Mouse (Mus musculus): ENCODE data around the gene Tbc1d9b.
A peak's percentile ranks its signal among the peaks of the same experiment; 100 is the strongest.
"Not testable (repeated sequence)": the region's sequence is repeated elsewhere in the genome, so short reads cannot be mapped to it uniquely, and the experiment has no call there.

The Tbc1d9b gene

DNA sequence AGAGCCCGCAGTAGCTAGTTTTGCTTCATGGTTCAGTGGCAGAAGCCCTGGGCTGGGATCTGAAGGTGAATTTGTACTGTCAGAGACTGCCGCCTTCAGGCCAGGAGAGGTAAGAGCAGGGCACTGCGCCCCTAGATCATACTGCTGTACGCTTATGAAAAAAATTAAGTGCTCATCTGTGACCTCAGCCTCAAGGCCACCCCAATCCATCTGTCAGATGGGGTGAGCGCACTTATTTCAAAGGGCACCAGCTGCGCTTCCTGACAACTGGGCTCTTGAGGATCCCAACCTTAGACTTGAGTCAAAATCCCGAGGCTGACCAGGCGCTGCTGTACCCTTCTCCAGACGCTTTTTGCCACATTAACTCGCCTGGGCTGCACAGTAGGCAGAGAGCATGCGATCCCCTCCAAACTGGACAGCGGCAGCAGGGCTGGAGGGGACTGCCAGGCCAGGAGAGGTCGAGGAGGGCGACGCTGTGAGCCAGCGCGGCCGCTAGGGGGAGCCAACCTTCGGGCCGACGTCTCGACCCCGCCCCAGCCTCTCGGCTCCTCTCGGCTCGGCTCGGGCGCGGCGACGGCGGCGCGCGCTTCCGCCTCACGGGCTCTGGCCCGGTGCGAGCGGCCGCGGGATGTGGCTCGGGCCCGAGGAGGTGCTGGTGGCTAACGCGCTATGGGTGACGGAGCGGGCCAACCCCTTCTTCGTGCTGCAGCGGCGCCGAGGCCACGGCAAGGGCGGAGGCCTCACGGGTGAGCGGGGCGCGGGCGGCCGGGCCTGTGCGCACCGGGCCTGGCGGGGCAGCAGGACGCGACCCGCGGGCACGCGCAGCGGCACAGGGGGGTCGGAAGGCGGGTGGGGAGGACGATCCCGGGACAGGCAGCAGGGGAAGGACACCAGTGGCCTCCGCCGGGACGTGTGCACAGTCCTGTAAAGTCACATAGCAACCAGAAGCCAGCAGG is at the start of gene Tbc1d9b:
TSS of gene Tbc1d9b (plus strand) at position 586 of the 956 bp plus-strand sequence.
- DNase-seq (ENCODE audit: low spot score in 2 of 2): peak; percentile 79 to 86

DNA sequence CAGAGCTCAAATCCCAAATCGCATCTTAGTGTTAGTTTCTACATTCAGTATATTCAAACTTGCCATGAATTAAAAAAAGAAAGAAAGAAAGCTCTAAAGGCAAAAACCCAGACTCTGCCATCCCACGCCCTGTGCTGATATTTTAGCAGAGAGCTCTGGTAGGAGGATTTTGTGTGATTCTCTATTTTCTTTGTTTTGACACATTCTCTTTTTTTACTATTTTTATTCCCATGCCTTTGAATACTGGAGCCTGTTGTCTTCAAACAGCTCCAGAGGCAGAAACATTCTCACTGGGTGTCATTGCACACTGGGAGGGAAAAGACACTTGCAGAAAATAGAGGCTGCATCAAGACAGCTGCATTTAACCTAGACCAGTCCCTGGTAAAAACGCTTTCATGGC is 45.0 kb upstream of the Tbc1d9b start:
- DNase-seq (ENCODE audit: low spot score in 2 of 2): no peak

DNA sequence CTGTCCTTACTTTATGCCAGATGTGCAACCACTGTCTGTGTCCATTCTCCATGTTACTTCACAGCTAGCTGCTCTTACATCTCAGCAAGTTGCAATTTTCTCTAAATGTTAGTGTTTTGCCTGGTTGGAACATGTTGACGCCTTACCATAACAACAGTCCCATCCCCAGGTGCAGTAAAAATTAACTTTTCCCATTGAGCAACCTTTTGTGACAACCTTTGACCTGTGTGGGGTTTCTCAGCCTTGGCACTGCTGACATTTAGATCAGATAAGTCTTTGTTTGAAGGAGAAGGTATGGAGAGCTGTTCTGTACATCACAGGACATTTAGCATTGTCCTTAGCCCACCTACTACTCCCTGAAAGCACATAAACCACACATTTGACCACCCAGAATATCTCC is 41.4 kb upstream of the Tbc1d9b start:
- no peak for DNase-seq (ENCODE audit: low spot score in 2 of 2)

DNA sequence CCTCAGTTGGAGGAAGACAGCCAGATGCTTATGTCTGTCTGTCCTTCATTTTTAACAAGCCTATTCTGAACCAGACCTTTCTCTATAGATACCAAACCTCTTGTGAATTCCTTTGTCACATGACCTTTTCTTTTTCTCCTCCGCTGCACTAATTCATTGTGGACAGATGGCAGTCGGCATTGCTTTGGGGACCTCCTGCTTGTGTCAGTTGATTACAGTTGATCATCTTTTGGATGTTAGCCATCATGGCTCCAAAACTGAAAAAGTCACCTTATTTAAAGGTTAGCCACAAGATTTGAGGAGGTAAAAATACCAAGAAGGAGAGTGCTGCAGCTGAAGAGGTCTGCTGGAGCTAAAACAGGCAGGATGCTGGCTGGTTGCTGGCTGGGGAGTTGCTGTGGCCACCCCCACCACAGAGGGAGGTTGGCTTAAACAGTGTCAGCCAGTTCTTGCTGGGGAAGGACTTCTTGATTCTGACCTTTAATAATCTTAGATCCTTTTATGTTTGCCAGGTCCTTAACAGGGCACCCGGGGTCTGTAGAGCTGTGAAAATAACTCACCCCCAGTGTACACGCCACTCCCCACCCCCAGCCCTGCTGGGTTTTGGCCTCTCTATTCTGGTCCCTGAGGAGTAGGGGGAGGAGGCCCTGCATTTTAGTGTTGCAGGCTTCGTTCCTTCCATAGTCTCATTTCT is 40.1 kb upstream of the Tbc1d9b start:
- no peak for DNase-seq (ENCODE audit: low spot score in 2 of 2)

DNA sequence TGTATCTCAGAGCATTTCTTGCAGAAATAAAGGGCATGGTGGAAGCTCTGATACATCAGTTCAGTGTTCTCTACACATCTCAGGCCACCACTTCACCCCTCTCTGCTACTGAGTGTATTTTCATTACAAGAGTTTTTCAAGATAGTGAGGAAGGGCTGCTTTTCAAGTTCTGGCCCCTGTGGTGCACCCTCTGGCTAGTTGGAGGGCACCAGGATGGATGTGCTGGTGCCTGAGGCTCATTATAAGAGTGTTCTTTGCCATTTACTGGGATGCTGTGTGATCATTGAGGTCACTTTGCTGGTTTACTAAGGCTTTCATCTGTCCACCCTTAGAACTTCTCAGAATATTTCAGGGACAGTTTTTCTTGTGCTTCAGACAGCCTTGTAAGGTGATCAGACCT is 39.5 kb upstream of the Tbc1d9b start:
- no peak for DNase-seq (ENCODE audit: low spot score in 2 of 2)

DNA sequence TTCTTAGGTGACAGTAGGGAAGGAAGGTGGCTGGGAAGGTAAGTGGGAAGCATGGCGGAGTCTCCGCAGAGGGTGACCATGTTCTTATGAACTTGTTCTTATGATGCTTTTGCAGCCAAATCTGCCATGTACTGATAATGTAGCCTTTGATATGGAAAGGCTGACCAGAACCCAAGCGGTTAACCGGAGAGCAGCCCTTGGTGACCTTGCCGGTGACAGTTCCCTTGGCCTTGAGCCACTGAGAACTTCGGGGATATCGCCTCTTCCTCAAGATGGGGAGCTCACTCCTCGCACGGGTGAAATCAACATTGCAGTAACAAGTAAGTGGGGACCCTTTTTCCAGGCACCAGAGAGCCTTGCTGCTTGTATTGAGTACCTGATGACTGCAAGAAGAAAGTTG is 35.5 kb upstream of the Tbc1d9b start:
- DNase-seq (ENCODE audit: low spot score in 2 of 2): no peak

DNA sequence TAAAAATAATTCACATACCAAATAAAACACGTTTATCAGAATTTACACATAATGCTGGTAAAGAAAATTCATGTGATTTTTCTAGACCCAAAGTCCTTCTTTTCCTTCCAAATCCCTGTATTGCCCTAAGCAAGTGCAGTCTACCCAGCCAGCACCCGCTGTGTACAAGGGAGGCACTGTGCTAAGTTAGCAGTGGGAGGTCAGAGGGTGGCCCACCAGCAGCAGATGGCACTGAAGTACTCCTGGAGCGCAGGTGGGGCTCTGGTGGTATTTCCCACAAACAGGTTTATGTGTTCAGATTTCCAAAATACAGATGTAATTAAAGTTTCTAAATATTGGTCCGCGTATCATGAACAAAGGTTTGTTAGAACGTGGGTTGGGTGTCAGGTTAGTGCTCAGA is 34.1 kb upstream of the Tbc1d9b start:
- no peak for DNase-seq (ENCODE audit: low spot score in 2 of 2)

DNA sequence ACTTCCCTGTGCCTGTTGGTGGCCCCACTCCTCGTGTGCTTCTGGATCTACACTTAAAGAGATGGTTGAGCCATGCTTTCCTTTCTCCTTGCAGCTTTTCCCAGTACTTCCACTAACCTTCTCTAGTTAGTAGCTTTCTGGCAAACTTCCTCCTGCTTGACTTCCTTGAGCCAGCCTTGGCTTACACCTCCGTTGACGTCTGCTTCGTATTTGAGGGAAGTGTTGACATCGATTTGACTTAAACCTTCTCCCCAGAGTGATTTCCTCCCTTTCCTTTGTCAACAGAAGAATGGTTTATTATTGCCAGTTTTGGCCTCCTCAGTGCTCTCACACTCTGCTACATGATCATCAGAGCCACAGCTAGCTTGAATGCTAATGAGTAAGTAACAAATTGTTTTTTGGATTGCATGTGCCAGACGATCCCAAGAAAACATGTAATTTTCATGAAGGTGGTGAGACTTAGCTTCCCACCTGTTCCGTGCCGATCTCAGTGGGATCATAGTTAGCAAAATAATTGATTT is 32.2 kb upstream of the Tbc1d9b start:
- no peak for DNase-seq (ENCODE audit: low spot score in 2 of 2)

DNA sequence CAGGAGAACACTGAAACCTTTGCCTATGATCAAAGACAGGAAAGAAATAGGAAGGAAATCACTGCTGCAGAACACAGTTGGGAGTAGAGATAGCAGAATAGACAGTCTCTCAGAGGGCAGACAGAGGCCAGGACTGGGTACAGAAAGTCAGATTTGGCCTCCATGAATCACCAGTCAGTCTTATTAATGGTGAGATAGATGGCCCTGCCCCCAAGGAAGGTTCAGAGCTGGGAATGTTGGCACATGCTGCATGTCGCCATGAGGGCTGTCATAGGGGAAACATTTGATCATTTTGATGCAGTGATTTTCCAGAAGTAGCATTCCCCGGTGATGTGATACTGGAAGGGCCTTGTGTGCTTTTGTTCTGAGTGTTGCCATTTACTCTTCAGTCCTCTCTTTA is 31.5 kb upstream of the Tbc1d9b start:
- no peak for DNase-seq (ENCODE audit: low spot score in 2 of 2)

DNA sequence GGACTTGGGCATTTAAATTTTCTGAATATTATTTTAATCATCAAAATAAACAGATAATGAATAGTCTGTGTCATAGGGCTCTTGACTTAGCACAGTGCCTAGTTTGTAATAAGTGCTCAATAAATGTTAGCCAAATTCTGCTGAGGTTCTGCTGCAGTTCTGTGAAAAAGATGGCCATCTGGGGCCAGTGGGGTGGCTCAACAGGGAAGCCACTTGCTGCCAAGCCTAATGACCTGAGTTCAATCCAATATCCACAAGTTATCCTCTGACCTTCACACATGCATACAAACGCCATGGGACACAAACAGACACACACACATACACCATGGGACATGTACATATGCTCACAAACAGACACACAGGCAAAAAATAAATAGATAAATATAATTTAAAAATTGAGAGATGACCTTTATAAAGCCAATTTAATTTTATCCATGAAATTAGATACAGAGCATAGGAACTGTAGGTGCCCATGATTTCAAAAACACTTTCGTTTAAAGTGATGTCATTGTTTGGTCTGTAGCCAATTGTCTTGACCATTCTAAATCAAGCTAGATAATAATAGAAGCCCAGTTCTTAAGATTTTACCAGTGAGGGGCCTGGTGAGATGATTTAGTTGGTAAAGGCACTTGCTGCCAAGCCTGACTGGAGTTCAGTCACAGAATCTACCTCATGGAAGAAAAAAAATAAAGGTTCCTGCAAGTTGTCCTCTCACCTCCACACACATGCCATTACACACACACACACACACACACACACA is 30.5 kb upstream of the Tbc1d9b start:
- DNase-seq (ENCODE audit: low spot score in 2 of 2): no peak

DNA sequence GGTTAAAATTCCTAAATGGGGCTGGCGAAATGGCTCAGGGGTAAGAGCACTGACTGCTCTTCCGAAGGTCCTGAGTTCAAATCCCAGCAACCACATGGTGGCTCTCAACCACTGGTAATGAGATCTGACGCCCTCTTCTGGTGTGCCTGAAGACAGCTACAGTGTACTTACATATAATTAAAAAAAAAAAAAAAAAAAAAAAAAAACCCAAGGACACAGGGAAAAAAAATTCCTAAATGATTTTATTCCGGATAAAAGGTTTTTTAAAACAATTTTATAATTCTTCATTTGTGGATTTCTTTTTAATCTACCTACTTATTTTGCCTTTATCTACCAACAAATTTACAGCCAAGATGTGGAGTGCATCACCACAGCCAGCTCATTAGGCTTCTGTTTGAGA is 29.2 kb upstream of the Tbc1d9b start:
- DNase-seq (ENCODE audit: low spot score in 2 of 2): not testable (repeated sequence)

DNA sequence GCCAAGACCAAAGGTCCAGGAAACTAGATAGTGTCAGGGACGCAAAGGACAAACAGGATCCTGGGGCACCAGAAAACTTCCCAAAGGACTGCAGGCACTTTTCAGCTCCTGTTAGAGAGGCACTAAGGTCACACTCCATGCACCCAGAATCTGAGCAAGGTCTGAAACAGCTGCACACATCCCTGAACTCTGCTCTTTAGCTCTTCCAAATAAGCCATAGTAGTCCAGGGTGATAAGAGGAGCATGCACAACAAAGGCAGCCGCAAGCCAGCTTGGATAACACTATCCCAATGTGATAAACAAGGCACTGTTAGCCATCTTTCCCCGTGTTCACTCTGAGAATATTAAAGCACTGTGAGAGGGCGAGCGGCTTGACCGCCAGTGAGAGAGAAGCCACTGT is 27.2 kb upstream of the Tbc1d9b start:
- DNase-seq (ENCODE audit: low spot score in 2 of 2): no peak

DNA sequence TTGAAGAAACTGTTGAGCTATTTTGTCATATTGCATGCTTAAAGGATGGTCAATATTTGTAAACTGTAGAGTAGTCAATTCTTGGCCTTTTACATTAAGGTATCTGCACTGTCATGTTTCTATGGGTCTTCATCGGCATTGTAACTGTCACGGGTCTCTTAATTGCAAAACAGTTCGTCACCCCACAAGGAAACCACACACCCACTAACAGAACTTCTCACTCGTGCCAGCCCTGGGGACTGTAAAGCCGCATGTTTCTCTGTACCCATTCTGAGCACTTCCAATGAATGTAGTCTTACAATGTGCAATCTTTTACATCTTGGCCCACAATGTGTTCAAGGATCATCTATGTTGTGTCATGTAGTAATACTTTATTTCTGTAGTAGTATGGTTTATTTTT is 26.0 kb upstream of the Tbc1d9b start:
- DNase-seq (ENCODE audit: low spot score in 2 of 2): no peak

DNA sequence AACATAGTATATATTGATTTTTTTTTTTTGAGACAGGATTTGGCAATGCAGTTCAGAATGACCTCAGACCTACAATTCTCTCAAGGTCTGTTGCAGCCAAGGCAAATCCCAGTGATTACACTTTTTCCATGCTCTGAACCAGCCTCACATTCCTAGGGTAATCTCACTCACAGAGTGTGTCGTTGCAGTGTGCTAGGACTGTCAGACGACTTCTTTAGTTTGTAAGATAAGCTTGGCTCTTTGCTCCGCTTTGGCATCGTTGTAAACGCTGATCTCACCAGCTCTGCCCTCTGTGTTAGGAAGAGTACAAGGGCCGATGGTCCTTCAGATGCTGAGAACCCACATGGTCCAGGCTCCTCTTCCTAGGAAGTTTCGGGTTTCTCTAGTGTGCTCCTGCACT is 25.2 kb upstream of the Tbc1d9b start:
- DNase-seq (ENCODE audit: low spot score in 2 of 2): no peak

DNA sequence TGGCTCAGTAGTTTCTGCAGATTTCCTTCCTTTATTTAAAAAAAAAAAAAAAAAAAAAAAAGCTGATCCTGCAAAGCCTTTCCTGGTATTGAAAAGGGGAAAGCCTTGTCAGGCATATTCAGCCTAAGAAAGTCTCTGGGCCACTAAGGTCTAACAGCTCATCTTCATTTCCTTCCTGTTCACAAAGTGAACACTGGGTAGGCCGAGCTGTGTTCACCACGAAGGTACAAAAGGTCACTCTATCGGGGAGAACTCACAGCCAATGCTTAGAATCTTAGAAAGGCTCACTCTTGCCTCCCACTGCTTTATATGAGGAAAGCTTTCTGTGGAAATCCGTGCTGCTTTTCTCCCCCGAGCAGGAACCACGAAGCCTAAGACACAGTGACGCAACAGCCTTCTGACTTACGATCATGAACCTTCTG is 22.4 kb upstream of the Tbc1d9b start:
- DNase-seq (ENCODE audit: low spot score in 2 of 2): no peak

DNA sequence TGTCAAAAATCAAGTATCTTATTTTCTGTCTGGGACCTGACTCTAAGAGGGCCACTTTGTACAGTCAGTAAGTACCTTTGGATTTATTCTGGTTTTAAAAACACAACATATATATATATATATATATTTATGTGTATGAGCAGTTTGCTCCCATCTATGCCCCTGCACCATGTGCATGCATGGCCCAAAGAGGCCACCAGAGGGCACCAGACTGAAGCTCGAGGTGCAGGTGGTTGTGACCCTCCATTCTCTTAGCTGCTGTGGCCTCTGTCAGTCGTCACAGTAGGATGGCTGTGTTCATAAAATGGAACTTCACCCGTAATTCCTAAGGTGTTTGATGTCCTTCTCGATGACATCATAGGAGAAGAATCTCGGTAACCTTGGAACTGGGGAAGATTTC is 16.9 kb upstream of the Tbc1d9b start:
- DNase-seq (ENCODE audit: low spot score in 2 of 2): peak; percentile 46 to 65

DNA sequence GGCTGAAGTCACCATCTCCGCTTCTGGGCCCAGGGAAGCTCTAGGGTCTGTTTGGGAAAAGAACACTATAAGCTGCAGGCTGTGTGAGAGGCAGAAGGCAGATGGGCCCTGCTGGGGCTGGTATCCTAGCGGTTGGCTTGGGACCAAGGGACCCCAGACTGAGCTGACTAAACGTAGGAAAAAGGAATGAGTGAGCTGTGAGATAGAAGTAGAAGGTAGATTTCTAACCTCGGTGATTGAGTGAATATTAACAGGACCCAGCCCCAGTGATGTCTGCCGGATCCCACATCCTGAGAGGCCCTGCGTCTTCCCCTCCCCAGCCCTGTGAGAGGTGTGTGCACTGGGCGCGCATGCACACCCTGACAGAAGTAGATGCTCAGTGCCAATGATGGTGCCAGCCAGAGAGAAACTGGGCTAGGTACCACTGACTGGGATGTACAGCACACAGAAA is 8.5 kb upstream of the Tbc1d9b start:
- DNase-seq (ENCODE audit: low spot score in 2 of 2): no peak

DNA sequence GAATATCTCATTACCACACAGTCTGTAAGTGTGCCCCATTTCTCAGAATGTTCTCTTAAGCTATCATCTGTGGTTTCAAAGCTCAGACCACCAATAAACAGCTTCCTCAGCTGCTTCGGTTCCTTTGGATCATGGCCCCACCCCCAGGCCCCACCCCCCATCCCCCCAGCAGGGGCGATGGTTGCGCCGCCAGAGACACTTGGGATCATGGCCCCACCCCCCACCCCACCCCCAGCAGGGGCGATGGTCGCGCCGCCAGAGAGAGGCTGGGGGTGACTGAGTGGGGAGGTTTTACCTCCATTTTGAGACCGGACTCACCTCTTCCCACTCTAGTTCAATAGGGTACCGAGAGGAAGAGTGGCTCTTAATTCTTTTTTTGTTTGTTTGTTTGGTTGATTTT is 3.4 kb upstream of the Tbc1d9b start:
- no peak for DNase-seq (ENCODE audit: low spot score in 2 of 2)

DNA sequence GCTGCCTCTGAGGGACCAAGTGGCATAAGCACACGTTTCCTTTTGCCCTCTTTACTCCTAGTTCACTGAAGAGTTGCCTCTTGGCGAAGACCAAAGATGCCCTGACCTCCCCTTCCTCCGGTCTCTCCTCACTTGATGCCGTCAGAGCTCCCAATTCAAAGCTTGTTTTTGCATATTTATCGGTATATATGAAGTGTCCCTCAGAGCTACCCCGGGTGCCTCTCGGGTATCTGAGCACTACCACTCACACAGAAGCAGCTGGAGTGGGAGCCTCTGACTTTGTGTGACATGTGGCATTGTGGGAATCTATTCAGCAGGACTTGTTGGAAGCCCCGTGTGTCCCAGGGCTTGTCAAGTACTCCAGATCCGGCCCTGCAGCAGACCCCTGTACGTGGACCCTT is 605 bp downstream of the Tbc1d9b start:
- no peak for DNase-seq (ENCODE audit: low spot score in 2 of 2)

DNA sequence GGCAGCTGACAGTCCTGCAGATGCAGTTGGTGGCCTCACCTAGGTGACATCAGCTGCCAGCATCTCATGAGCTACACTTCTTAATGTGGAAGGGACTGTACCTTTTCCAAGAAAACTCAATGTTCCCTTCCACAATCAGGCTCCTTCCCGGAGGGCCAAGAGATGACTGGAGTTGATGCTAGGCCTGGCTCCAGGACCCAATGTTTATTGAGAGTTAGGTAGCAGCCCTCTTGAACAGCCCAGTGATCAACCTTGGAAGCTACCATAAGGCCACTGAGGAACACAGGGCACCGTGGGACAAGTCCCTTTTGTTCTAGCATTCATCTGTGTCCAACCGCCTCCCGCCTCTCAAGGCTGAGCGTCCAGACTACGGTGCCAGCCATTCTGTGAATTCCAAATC is 1.1 kb downstream of the Tbc1d9b start:
- DNase-seq (ENCODE audit: low spot score in 2 of 2): no peak

DNA sequence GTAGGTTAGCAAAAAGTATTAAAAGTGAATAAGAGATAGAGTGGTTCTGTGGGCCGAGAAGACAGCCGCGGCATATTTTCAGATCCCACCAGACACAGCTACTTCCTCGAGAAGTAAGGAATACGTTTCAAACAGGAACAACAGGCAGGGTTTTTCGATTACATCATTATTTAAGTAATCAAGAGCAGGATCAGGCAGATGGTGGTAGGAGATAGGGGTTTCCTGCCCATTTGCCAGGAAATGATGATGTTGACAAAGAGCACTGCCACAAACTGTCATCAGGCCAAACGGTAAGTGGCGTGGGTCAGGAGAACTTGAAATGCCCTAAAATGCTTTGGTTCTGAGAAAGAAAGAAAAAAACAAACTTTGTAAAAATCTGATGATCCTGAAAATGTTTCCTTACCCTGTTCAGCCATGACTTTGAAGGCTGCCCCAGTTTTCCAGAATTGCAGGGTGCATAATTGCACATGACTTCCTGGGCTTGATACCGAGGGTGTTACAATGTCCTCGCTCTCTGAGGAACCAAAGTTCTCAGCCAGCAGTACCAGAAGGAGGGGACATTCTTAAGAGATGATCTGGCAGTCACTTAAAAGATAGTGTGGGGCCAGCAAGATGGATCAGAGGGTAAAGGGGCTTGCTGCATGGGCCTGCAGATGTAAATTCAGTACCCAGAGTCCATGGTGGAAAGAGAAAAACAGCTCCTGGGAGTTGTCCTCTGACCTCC is 3.1 kb downstream of the Tbc1d9b start:
- no peak for DNase-seq (ENCODE audit: low spot score in 2 of 2)

Measured in urinary bladder, postnatal 36 days (tissue).